Mouse (Mus musculus) heart, postnatal 0 days (tissue): ENCODE results near the gene Cmc2. TPM values are rescaled to one million over a fixed set of nuclear protein-coding genes. Genes with fewer than 3 reads are reported as not detected.

Source experiments
- ATAC-seq: fragments of 200-750 bp; cut with Nextera tagmentation; 2 replicates; pipeline ENCODE4 v1.8.0; 2017; ENCODE audit warnings: low read depth, moderate number of reproducible peaks, moderate library complexity; ENCODE audit not compliant: insufficient read depth
- DNase-seq: peaks from one replicate; pipeline ENCODE4 v3.0.0-alpha.2; 2016; ENCODE audit warnings: low spot score
- H3K27ac ChIP-seq: fragments of 300-500 bp; sonication (generic); 2 replicates; pipeline ENCODE4 v1.5.1; 2014; ENCODE audit warnings: low read depth, mild to moderate bottlenecking
- H3K27me3 ChIP-seq: fragments of 300-500 bp; sonication (generic); 2 replicates; pipeline ENCODE4 v1.6.1; 2014; ENCODE audit warnings: low read length, mixed read lengths; ENCODE audit not compliant: control insufficient read depth, insufficient read depth
- H3K36me3 ChIP-seq: fragments of 300-500 bp; sonication (generic); replicated peaks from 2 replicates; pipeline ENCODE4 v1.6.1; 2014; ENCODE audit warnings: low read length, mixed read lengths; ENCODE audit not compliant: control insufficient read depth, insufficient read depth
- H3K4me1 ChIP-seq: fragments of 300-500 bp; sonication (generic); 2 replicates; pipeline ENCODE4 v1.6.1; 2014; ENCODE audit warnings: antibody characterized with exemption; ENCODE audit not compliant: control insufficient read depth, insufficient read depth
- H3K4me2 ChIP-seq: fragments of 300-500 bp; sonication (generic); 2 replicates; pipeline ENCODE4 v1.6.1; 2014; ENCODE audit warnings: low read depth, mild to moderate bottlenecking, low read length, moderate library complexity
- H3K4me3 ChIP-seq: fragments of 300-500 bp; sonication (generic); 2 replicates; pipeline ENCODE4 v1.5.1; 2014; ENCODE audit warnings: low read depth, low read length
- H3K9ac ChIP-seq: fragments of 300-500 bp; sonication (generic); replicated peaks from 2 replicates; pipeline ENCODE4 v1.6.1; 2014; ENCODE audit warnings: low read depth, low read length, mixed read lengths
- H3K9me3 ChIP-seq: fragments of 300-500 bp; sonication (generic); replicated peaks from 2 replicates; pipeline ENCODE4 v1.6.1; 2016; ENCODE audit warnings: low read length; ENCODE audit not compliant: control insufficient read depth
- CTCF ChIP-seq: IDR thresholded peaks from 2 replicates; pipeline ENCODE4 v1.5.1; 2016; ENCODE audit warnings: antibody characterized with exemption, control low read depth, low read depth
- EP300 ChIP-seq: IDR thresholded peaks from 2 replicates; pipeline ENCODE4 v1.6.1; 2016; ENCODE audit warnings: antibody characterized with exemption, low read depth
- WGBS: fragments of 180-500 bp; shearing (Covaris S2); extraction: QIAGEN DNeasy Blood & Tissue Kit; methylation state at CpG from one replicate; pipeline ENCODE4 v1.1.7; 2014; 5-methylcytosine and 5-hydroxymethylcytosine counted together
- polyA plus RNA-seq: library from polyadenylated mRNA; unstranded; fragments of >200 nt; fragmentation: Nextera tagmentation; extraction: Ambion mirVana; gene quantifications from 2 replicates; pipeline ENCODE4 v1.2.1, GENCODE M21; 2015
- total RNA-seq: library from RNA; depleted of rRNA; stranded (reverse); fragments of >200 nt; gene quantifications from 2 replicates; pipeline ENCODE4 v1.2.3, GENCODE M21; 2014; ENCODE audit warnings: low replicate concordance

The Cmc2 gene
- total and polyA plus RNA-seq, 2 experiments from 2014 or later, result 37.2 to 139 TPM

GRCm38 (mm10) chr8:116891446-116891845 is 29.8 kb downstream of the Cmc2 start:
- TF ChIP-seq EP300 (no peak), CTCF (no peak)
- no peak for ATAC-seq

DNA sequence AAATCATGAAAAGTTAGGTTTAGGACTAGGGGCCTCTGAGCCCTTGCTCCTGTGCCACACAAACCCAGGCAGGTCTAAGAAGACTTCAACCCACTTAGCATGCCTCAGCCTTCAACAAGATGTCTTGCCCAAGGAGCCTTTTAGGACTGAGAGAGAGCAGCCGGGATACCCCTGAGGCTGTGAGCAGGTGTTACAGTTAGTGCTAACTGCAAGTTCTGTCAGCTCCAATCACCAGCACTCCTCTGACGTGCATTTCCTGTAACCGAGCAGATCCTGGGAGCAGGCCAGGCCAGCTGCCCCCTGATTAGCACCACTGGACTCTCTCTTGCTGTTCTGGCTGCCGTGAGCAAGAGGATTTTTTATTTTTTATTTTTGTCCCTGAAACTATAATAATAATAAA is 33.4 kb downstream of the Cmc2 start:
- no peak for TF ChIP-seq EP300
- Histone ChIP-seq H3K27me3 (no peaks in the 10 kb centered on the region), H3K9ac (no peak overlapping the region), H3K9me3 (0 out of 2 replicates have a peak, but pooled peaks cover 9% of the 10 kb centered on the region), H3K4me2 (no peak overlapping the region), H3K27ac (no peak overlapping the region), H3K36me3 (peaks cover 51% of the 10 kb centered on the region), H3K4me1 (no peaks in the 10 kb centered on the region), H3K4me3 (no peak overlapping the region)
- DNase-seq (peak; percentile 26), ATAC-seq (peak; percentile 33; the same call in 1 of the 2 replicates)
- WGBS, result 34% methylated on average over 4 of the region's 4 CpGs

More at GRCm38 (mm10) chr8:116891446-116891845, 29.8 kb downstream of the Cmc2 start:
- Histone ChIP-seq H3K4me1 (no peaks in the 10 kb centered on the region), H3K4me2 (no peak overlapping the region), H3K36me3 (peaks cover 54% of the 10 kb centered on the region), H3K9ac (no peak overlapping the region), H3K9me3 (no peaks in the 10 kb centered on the region), H3K27me3 (no peaks in the 10 kb centered on the region), H3K4me3 (no peak overlapping the region), H3K27ac (no peak overlapping the region)
- 79% methylated on average over 5 of the region's 5 CpGs for WGBS
- DNase-seq, result no peak

DNA sequence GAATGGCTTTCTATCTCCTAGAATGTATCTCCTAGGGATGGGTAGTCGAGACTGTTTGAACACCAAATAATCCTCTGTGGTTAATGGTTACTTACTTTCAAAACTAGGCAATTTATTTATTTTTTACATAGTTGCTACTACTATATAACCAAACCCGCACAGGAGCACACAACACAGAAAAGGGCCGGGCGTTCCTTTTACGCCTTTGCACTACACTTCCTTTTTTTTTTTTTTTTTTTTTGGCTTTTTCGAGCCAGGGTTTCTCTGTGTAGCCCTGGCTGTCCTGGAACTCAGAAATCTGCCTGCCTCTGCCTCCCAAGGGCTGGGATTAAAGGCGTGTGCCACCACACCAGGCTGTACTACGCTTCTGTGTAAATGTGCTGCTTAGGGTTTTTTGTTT is 39.9 kb downstream of the Cmc2 start:
- no peak overlapping the region for H3K9ac ChIP-seq
- DNase-seq (no peak), ATAC-seq (no peak)

GRCm38 (mm10) chr8:116875798-116876450 is 45.3 kb downstream of the Cmc2 start:
- Histone ChIP-seq H3K4me1 (no peaks in the 10 kb centered on the region), H3K4me2 (no peak overlapping the region), H3K36me3 (no peaks in the 10 kb centered on the region), H3K9ac (no peak overlapping the region), H3K4me3 (no peak overlapping the region), H3K27me3 (no peaks in the 10 kb centered on the region), H3K27ac (no peak overlapping the region; the same call in 1 of the 2 replicates), H3K9me3 (0 out of 2 replicates have a peak, but pooled peaks cover 4% of the 10 kb centered on the region)
- TF ChIP-seq CTCF, result no peak
- no peak for TF ChIP-seq EP300
- no peak for ATAC-seq
- WGBS, result 81% methylated on average over 17 of the region's 17 CpGs
- no peak for DNase-seq

More for the DNA sequence above, 39.9 kb downstream of the Cmc2 start:
- H3K4me2 ChIP-seq, result no peak overlapping the region
- H3K27me3 ChIP-seq, result no peaks in the 10 kb centered on the region
- H3K4me3 ChIP-seq, result no peak overlapping the region
- WGBS, result 90% methylated on average over 8 of the region's 8 CpGs
- H3K9me3 ChIP-seq, result 0 out of 2 replicates have a peak, but pooled peaks cover 13% of the 10 kb centered on the region
- TF ChIP-seq CTCF, result no peak
- no peak for TF ChIP-seq EP300
- no peaks in the 10 kb centered on the region for H3K4me1 ChIP-seq
- no peak overlapping the region for H3K27ac ChIP-seq
- peaks cover 8% of the 10 kb centered on the region; the same call in 1 of the 2 replicates for H3K36me3 ChIP-seq

DNA sequence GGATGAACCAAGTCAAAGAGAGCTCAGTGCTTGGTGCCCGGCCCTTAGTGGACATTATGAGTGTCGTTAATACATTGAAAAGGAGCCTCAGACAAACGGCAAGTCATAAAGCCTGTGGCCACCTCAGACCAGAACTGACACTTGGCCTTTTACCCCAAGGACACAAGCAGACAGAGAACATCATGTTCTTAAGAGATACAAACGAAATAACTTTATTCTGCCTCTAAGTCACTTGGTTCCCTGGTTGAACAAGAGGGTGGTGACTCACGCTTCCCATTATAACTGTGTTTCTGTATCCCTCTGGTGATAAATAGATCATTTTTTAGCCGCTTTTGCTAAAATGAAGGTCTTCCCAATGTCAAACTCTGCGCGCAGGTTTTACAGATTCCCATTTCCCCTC is 47.3 kb downstream of the Cmc2 start:
- WGBS, result 76% methylated on average over 8 of the region's 8 CpGs
- Histone ChIP-seq H3K36me3 (no peaks in the 10 kb centered on the region), H3K27ac (no peak overlapping the region), H3K9ac (no peak overlapping the region), H3K4me1 (no peaks in the 10 kb centered on the region), H3K27me3 (no peaks in the 10 kb centered on the region), H3K9me3 (0 out of 2 replicates have a peak, but pooled peaks cover 4% of the 10 kb centered on the region), H3K4me3 (no peak overlapping the region), H3K4me2 (no peak overlapping the region)
- TF ChIP-seq EP300, result no peak
- TF ChIP-seq CTCF, result no peak
- DNase-seq (no peak), ATAC-seq (no peak)

DNA sequence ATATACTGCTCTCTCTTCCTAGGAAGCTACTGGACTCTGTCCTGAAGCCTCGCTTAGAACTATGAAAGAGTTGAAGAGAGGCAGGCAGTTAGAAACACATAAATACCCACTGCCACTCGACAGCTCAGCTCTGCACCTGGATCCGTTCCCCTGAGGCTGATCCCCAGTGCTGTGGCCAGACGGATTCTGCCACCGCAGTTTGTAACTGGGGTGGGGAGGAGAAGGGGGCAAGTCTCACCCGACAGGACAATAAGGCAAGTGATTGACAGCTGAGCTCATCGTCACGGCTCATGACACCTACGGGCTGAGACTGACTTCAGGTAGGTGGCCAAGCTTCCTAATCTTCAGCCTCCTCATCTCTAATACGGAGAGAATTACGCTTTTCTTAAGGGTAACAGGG is 47.7 kb downstream of the Cmc2 start:
- no peak overlapping the region for H3K9ac ChIP-seq
- DNase-seq (no peak), ATAC-seq (no peak)
- H3K4me1 ChIP-seq, result no peaks in the 10 kb centered on the region
- H3K36me3 ChIP-seq, result no peaks in the 10 kb centered on the region
- H3K27ac ChIP-seq, result no peak overlapping the region
- 76% methylated on average over 11 of the region's 11 CpGs for WGBS
- H3K4me2 ChIP-seq, result no peak overlapping the region
- no peaks in the 10 kb centered on the region for H3K27me3 ChIP-seq
- TF ChIP-seq EP300, result no peak
- no peak for TF ChIP-seq CTCF
- no peak overlapping the region for H3K4me3 ChIP-seq
- H3K9me3 ChIP-seq, result 0 out of 2 replicates have a peak, but pooled peaks cover 4% of the 10 kb centered on the region
